Mouse (Mus musculus): ENCODE results near the gene Ppat.

Gene Ppat

GRCm38 (mm10) chr5:76876106-76876758 lies 75.1 kb downstream of the Ppat start:
- DNase-seq (ENCODE audit: low spot score in 2 of 2), result no peak

- DNase-seq (ENCODE audit: low spot score in 2 of 2), result no peak
Observed at GRCm38 (mm10) chr5:76869553-76869952, 81.8 kb downstream of the Ppat start.

- no peak for DNase-seq (ENCODE audit: low spot score in 2 of 2)
Observed at GRCm38 (mm10) chr5:76868693-76869286, 82.6 kb downstream of the Ppat start.

- no peak for DNase-seq (ENCODE audit: low spot score in 2 of 2)
Observed at GRCm38 (mm10) chr5:76866819-76867218, 84.6 kb downstream of the Ppat start.
